ENCODE assay signal across 46 mouse cellular contexts in genomic region chr16:3771603-3772002, GRCm38 (mm10). TPM values are rescaled to one million over a fixed set of nuclear protein-coding genes. Genes with fewer than 3 reads are reported as not detected.
"Had no signal": no experiment of that assay in that cellular context is flagged by ENCODE, and none has a peak within 500 bp of the region (broad histone marks: within the 10 kb centered on the region; RNA-seq: fewer than 3 reads in every experiment).

No protein-coding gene starts in this region.

- H3K4me1 ChIP-seq: limb, embryonic 10.5 days; limb, embryonic 12.5 days; limb, embryonic 13.5 days; limb, embryonic 15.5 days; liver, embryonic 12.5 days; liver, embryonic 13.5 days; liver, embryonic 15.5 days; lung, embryonic 15.5 days; megakaryocyte, embryonic 14.5 days; midbrain, embryonic 10.5 days; midbrain, embryonic 12.5 days; midbrain, embryonic 13.5 days; midbrain, embryonic 15.5 days; neural tube, embryonic 12.5 days had no signal

- H3K27me3 ChIP-seq: limb, embryonic 12.5 days; limb, embryonic 13.5 days; limb, embryonic 15.5 days; liver, embryonic 12.5 days; liver, embryonic 13.5 days; liver, embryonic 15.5 days; lung, embryonic 15.5 days; megakaryocyte, embryonic 14.5 days; midbrain, embryonic 12.5 days; midbrain, embryonic 13.5 days; midbrain, embryonic 15.5 days; neural tube, embryonic 12.5 days had no signal

- H3K4me2 ChIP-seq: limb, embryonic 12.5 days; limb, embryonic 13.5 days; limb, embryonic 15.5 days; liver, embryonic 11.5 days; liver, embryonic 12.5 days; liver, embryonic 13.5 days; liver, embryonic 15.5 days; lung, embryonic 14.5 days; lung, embryonic 15.5 days; midbrain, embryonic 11.5 days; midbrain, embryonic 12.5 days; midbrain, embryonic 13.5 days; midbrain, embryonic 15.5 days; neural tube, embryonic 12.5 days had no signal

- H3K9me3 ChIP-seq: limb, embryonic 10.5 days; limb, embryonic 12.5 days; limb, embryonic 13.5 days; limb, embryonic 15.5 days; liver, embryonic 12.5 days; liver, embryonic 13.5 days; liver, embryonic 15.5 days; lung, embryonic 15.5 days; megakaryocyte, embryonic 14.5 days; midbrain, embryonic 10.5 days; midbrain, embryonic 12.5 days; midbrain, embryonic 13.5 days; midbrain, embryonic 15.5 days; neural tube, embryonic 12.5 days had no signal

- H3K4me3 ChIP-seq: limb, embryonic 10.5 days; limb, embryonic 12.5 days; limb, embryonic 13.5 days; limb, embryonic 15.5 days; liver, embryonic 12.5 days; liver, embryonic 13.5 days; liver, embryonic 15.5 days; lung, embryonic 15.5 days; megakaryocyte, embryonic 14.5 days; midbrain, embryonic 10.5 days; midbrain, embryonic 12.5 days; midbrain, embryonic 13.5 days; midbrain, embryonic 15.5 days; myocyte; neural tube, embryonic 12.5 days had no signal

- H3K9ac ChIP-seq: limb, embryonic 12.5 days; limb, embryonic 13.5 days; limb, embryonic 15.5 days; liver, embryonic 12.5 days; liver, embryonic 13.5 days; liver, embryonic 14.5 days; liver, embryonic 15.5 days; liver, postnatal 0 days; lung, embryonic 14.5 days; lung, embryonic 15.5 days; midbrain, embryonic 12.5 days; midbrain, embryonic 13.5 days; midbrain, embryonic 15.5 days; neural tube, embryonic 12.5 days had no signal

- ATAC-seq: liver, embryonic 12.5 days; liver, postnatal 0 days; lung, postnatal 0 days; midbrain, embryonic 13.5 days; midbrain, embryonic 15.5 days; midbrain, embryonic 16.5 days had no signal

- H3K36me3 ChIP-seq: limb, embryonic 13.5 days; limb, embryonic 15.5 days; liver, embryonic 13.5 days; liver, embryonic 15.5 days; lung, embryonic 15.5 days had no signal

- DNase-seq: left cerebral cortex, postnatal 4 days; liver; liver, embryonic 13.5 days; liver, postnatal 0 days; lung, adult 18-20 months; lung, adult 2 months; lung, embryonic 14.5 days; lung, postnatal 10 days; lung, postnatal 14 days; lung, postnatal 36 days; lung, postnatal 4 days; midbrain, embryonic 14.5 days had no signal

- H3K27ac ChIP-seq: limb, embryonic 10.5 days; limb, embryonic 12.5 days; limb, embryonic 13.5 days; limb, embryonic 15.5 days; liver, embryonic 12.5 days; liver, embryonic 13.5 days; liver, embryonic 14.5 days; liver, embryonic 15.5 days; lung, embryonic 15.5 days; macrophage; midbrain, embryonic 10.5 days; midbrain, embryonic 12.5 days; midbrain, embryonic 13.5 days; midbrain, embryonic 15.5 days; neural tube, embryonic 12.5 days had no signal

RNA-seq across cellular contexts. Expression of gene Mefv, which starts 53.7 kb away (rescaled TPM):
- total RNA-seq: left cerebral cortex, postnatal 10 days; left cerebral cortex, postnatal 14 days; left cerebral cortex, postnatal 25 days; left cerebral cortex, postnatal 4 days; megakaryocyte-erythroid progenitor cell, adult 5-6 weeks; midbrain, postnatal 0 days had no signal
- polyA plus RNA-seq: limb, embryonic 10.5 days; limb, embryonic 11.5 days; limb, embryonic 12.5 days; limb, embryonic 13.5 days; lung, embryonic 14.5 days; lung, postnatal 0 days; midbrain, embryonic 10.5 days; midbrain, embryonic 11.5 days; midbrain, embryonic 12.5 days; midbrain, embryonic 13.5 days; midbrain, embryonic 14.5 days; midbrain, embryonic 15.5 days; midbrain, embryonic 16.5 days; midbrain, postnatal 0 days; myocyte; neural tube, embryonic 12.5 days had no signal

RNA-seq across cellular contexts. Expression of gene Olfr15, which starts 59.1 kb away (rescaled TPM):
- total RNA-seq: left cerebral cortex, postnatal 10 days; left cerebral cortex, postnatal 14 days; left cerebral cortex, postnatal 25 days; left cerebral cortex, postnatal 4 days; liver, adult 2 months; megakaryocyte progenitor cell, adult 5-6 weeks; megakaryocyte, adult 5-6 weeks; megakaryocyte-erythroid progenitor cell, adult 5-6 weeks; midbrain, postnatal 0 days; monocyte, adult 5-6 weeks had no signal
- polyA plus RNA-seq: limb, embryonic 10.5 days; limb, embryonic 11.5 days; limb, embryonic 12.5 days; limb, embryonic 13.5 days; limb, embryonic 14.5 days; limb, embryonic 15.5 days; liver, adult 2 months; liver, embryonic 11.5 days; liver, embryonic 12.5 days; liver, embryonic 13.5 days; liver, embryonic 14.5 days; liver, embryonic 15.5 days; liver, embryonic 16.5 days; liver, postnatal 0 days; lung, adult 2 months; lung, embryonic 14.5 days; lung, embryonic 15.5 days; lung, embryonic 16.5 days; lung, postnatal 0 days; macrophage; midbrain, embryonic 10.5 days; midbrain, embryonic 11.5 days; midbrain, embryonic 12.5 days; midbrain, embryonic 13.5 days; midbrain, embryonic 14.5 days; midbrain, embryonic 15.5 days; midbrain, embryonic 16.5 days; midbrain, postnatal 0 days; myocyte; neural tube, embryonic 11.5 days; neural tube, embryonic 12.5 days had no signal
